Mouse (Mus musculus): ENCODE measurements at regions not wholly inside any gene's neighbourhood (a gene's known extent, or its start where the extent isn't known, plus 50 kb on each side); places are given as distances from the start of the nearest gene placed in this dataset.
A peak's percentile ranks its signal among the peaks of the same experiment; 100 is the strongest.
"Not testable (repeated sequence)": the region's sequence is repeated elsewhere in the genome, so short reads cannot be mapped to it uniquely, and the experiment has no call there.

GRCm38 (mm10) chr14:86171118-86171517, 969.9 kb downstream of the Diaph3 start:
- DNase-seq, result no peak

- no peak for DNase-seq
Observed at GRCm38 (mm10) chr14:86159151-86159550, 981.9 kb downstream of the Diaph3 start.

GRCm38 (mm10) chr14:86154688-86155087, 986.3 kb downstream of the Diaph3 start:
- no peak for DNase-seq

GRCm38 (mm10) chr14:86151276-86151675, 989.8 kb downstream of the Diaph3 start:
- DNase-seq, result no peak

- no peak for DNase-seq
Observed at GRCm38 (mm10) chr14:86150329-86150866, 990.6 kb downstream of the Diaph3 start.

- DNase-seq, result no peak
Observed at GRCm38 (mm10) chr14:86115254-86116057, 1025.6 kb downstream of the Diaph3 start.

GRCm38 (mm10) chr14:86101497-86101896, 1039.5 kb downstream of the Diaph3 start:
- no peak for DNase-seq

GRCm38 (mm10) chr14:86070313-86071100, 1070.5 kb downstream of the Diaph3 start:
- DNase-seq, result no peak

- no peak for DNase-seq
Observed at GRCm38 (mm10) chr14:86069329-86069728, 1071.7 kb downstream of the Diaph3 start.

- DNase-seq, result no peak
Observed at GRCm38 (mm10) chr14:86067743-86068142, 1073.3 kb downstream of the Diaph3 start.

GRCm38 (mm10) chr14:86063620-86063943, 1077.5 kb downstream of the Diaph3 start:
- DNase-seq, result peak; percentile 17

- DNase-seq, result no peak
Observed at GRCm38 (mm10) chr14:86062885-86063619, 1078.0 kb downstream of the Diaph3 start.

- no peak for DNase-seq
Observed at GRCm38 (mm10) chr14:86056991-86057390, 1084.0 kb downstream of the Diaph3 start.

- DNase-seq, result no peak
Observed at GRCm38 (mm10) chr14:86054668-86055067, 1086.4 kb downstream of the Diaph3 start.

GRCm38 (mm10) chr14:86029401-86029800, 1111.6 kb downstream of the Diaph3 start:
- no peak for DNase-seq

GRCm38 (mm10) chr14:86017611-86018010, 1123.4 kb downstream of the Diaph3 start:
- not testable (repeated sequence) for DNase-seq
